In the genomic region with DNA sequence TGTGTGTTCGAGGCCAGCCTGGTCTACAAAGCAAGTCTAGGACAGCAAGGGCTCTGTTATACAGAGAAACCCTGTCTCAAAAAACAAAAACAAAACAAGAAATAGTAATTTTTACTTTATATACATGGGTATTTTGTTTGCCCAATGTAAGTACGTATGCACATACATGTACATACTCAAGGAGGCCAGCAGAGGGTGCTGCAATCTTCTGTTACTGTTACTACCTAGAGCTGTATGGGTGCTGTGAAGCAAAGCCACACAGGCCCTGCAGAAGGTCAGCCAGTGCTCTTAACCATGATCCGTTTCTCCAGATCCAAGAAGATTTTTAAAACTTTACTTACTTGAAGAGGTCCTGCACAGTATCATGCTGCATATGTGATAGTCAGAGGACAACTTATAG, we compare ENCODE assay signal across 15 mouse cellular contexts.
DNase-seq lines count a peak whose midpoint lies in the region; ATAC-seq and TF ChIP-seq lines count a peak whose summit lies in the region.
"Had no signal": no experiment of that assay in that cellular context is flagged by ENCODE, and none has a peak within 500 bp of the region (broad histone marks: within the 10 kb centered on the region; RNA-seq: fewer than 3 reads in every experiment).

No protein-coding gene starts in this region.

- H3K27ac ChIP-seq in cerebellum, adult 2 months (ENCODE audit: insufficient read depth, low read length), result no peak overlapping the region
- H3K27ac ChIP-seq in lung, embryonic 14.5 days (ENCODE audit: low read depth), result no peak overlapping the region
- H3K27ac ChIP-seq: hindbrain, embryonic 12.5 days; neural tube, embryonic 13.5 days had no signal

- no peak overlapping the region for H3K4me2 ChIP-seq in lung, embryonic 14.5 days
- H3K4me2 ChIP-seq: hindbrain, embryonic 12.5 days; neural tube, embryonic 13.5 days had no signal

- TF ChIP-seq CTCF in cerebellum, adult 2 months (IDR thresholded peaks at IDR 0.05; ENCODE audit: borderline replicate concordance, insufficient read depth, low read depth, low read length), result peak; percentile 15; the same call in 1 of the 2 replicates
- TF ChIP-seq CTCF in lung, embryonic 14.5 days (IDR thresholded peaks at IDR 0.05; ENCODE audit: low read depth), result peak; percentile 42

- H3K9me3 ChIP-seq in lung, embryonic 14.5 days (ENCODE audit: low read depth, low read length), result no peaks in the 10 kb centered on the region
- H3K9me3 ChIP-seq: hindbrain, embryonic 12.5 days; neural tube, embryonic 13.5 days had no signal

- H3K4me1 ChIP-seq in cerebellum, adult 2 months (ENCODE audit: control insufficient read depth, insufficient read depth, low read length), result peaks cover 3% of the 10 kb centered on the region; the same call in 1 of the 2 replicates
- H3K4me1 ChIP-seq in lung, embryonic 14.5 days (ENCODE audit: insufficient read depth), result no peaks in the 10 kb centered on the region

- no peak for ATAC-seq in lung, embryonic 14.5 days (ENCODE audit: insufficient read depth)
- peak; percentile 89 for ATAC-seq in erythroblast, adult 5-6 weeks (replicated peaks; ENCODE audit: low FRiP score, poor library complexity, severe bottlenecking)

- H3K4me3 ChIP-seq in cerebellum, adult 2 months (replicated peaks; ENCODE audit: insufficient read depth, low read depth, low read length), result no peak overlapping the region
- H3K4me3 ChIP-seq in lung, embryonic 14.5 days (ENCODE audit: low read depth, low read length), result no peak overlapping the region
- H3K4me3 ChIP-seq: erythroblast, embryonic 14.5 days; hindbrain, embryonic 12.5 days; neural tube, embryonic 13.5 days had no signal

- 98% methylated on average over 3 of the region's 3 CpGs for WGBS in cerebellum, adult 2 months
- 94% methylated on average over 3 of the region's 3 CpGs for WGBS in lung, embryonic 14.5 days

- H3K36me3 ChIP-seq in lung, embryonic 14.5 days (ENCODE audit: insufficient read depth), result no peaks in the 10 kb centered on the region
- H3K36me3 ChIP-seq: hindbrain, embryonic 12.5 days had no signal

- H3K9ac ChIP-seq in lung, embryonic 14.5 days, result no peak overlapping the region
- H3K9ac ChIP-seq: hindbrain, embryonic 12.5 days; neural tube, embryonic 13.5 days had no signal

- no peaks in the 10 kb centered on the region for H3K27me3 ChIP-seq in cerebellum, adult 2 months (ENCODE audit: control insufficient read depth, insufficient read depth, low read length)
- H3K27me3 ChIP-seq in lung, embryonic 14.5 days (ENCODE audit: insufficient read depth, low read length), result no peaks in the 10 kb centered on the region
- H3K27me3 ChIP-seq: hindbrain, embryonic 12.5 days; neural tube, embryonic 13.5 days had no signal

- no peak for TF ChIP-seq POLR2A in cerebellum, adult 2 months (IDR thresholded peaks at IDR 0.05; ENCODE audit: borderline replicate concordance, insufficient read depth, low read length)

- DNase-seq in cerebellum, adult 2 months, result no peak
- DNase-seq in cerebellum, adult 8-10 months, result no peak
- DNase-seq in lung, embryonic 14.5 days, result no peak
- DNase-seq in lung, postnatal 14 days, result no peak
- DNase-seq in thymus, postnatal 4 days, result peak; percentile 56
- no peak for DNase-seq in heart, adult 8-10 months (ENCODE audit: low spot score)
- no peak for DNase-seq in kidney, postnatal 10 days
- DNase-seq: adrenal gland, postnatal 10 days; cerebellum, postnatal 25 days; gastrocnemius, postnatal 36 days; right cerebral cortex, postnatal 14 days had no signal
